Mouse (Mus musculus) heart, postnatal 4 days (tissue): ENCODE measurements around the gene Bag5. TPM values are rescaled to one million over a fixed set of nuclear protein-coding genes. Genes with fewer than 3 reads are reported as not detected.
A peak's percentile ranks its signal among the peaks of the same experiment; 100 is the strongest.
"Not testable (repeated sequence)": the region's sequence is repeated elsewhere in the genome, so short reads cannot be mapped to it uniquely, and the experiment has no call there.

Source experiments
- DNase-seq: peaks from one replicate; pipeline ENCODE4 v3.0.0; 2021
- total RNA-seq, 2 experiments: library from RNA; stranded (reverse); gene quantifications; 2 replicates each; pipeline ENCODE4 v1.2.3; 2021

Gene Bag5
- total RNA-seq, 2 experiments from 2014 or later: 29.3 to 32.6 TPM

- no peak for DNase-seq
Observed at GRCm38 (mm10) chr12:111672581-111672980, 40.5 kb downstream of the Bag5 start.

DNA sequence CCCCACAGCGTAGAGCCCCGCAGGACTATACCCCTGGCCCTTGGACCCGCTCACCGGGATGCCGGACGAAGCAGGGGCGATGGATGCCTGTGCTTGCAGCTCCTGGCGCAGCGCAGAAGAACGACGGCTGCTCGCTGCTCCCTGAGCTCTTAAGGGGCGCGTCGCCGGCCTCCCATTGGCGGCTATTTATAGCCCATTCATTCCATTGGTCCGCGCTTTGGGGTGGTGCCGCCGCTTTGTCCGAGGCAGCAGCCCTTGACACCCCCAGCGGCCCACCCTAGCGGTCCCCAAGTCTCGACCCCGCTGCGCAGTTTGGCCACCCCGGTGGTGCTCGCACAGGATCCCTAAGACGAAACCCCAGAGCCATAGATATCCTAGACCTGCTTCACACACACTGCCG, 40.9 kb downstream of the Bag5 start, which contains the start of gene Ckb:
Gene Ckb, minus strand, starts transcription at position 163 of the 400 bp plus-strand sequence.
- DNase-seq: peak; percentile 83

GRCm38 (mm10) chr12:111671431-111671902, 41.6 kb downstream of the Bag5 start:
- peak; percentile 69 for DNase-seq

GRCm38 (mm10) chr12:111670976-111671375, 42.1 kb downstream of the Bag5 start:
- DNase-seq: no peak

DNA sequence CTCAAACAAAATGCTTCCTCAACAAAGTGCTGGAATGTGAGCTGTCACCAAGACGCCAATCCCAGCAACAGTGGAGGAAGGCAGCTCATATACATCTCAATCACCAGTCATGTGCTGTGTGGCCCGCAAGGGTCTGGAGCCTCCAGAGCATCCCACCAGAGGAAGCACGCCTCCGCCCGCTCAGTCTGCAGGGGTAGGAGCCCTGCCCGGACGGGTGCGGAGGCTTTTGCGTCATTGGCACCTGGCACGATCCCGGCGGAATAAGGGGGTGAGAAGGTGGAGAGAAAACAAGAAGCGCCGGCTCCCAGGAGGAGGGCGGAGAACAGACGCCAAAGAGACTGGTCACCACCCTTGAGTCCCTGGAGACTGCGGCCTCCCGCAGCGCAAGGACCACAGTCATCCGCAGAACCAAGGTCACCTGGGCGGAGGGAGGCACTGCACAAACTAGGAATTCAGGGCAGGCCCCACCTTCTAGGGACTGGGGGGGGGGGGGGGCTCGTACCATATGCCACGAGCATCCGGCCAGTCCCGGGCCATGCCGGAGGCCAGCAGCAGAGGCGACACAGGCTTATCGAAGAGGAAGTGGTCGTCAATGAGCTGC, 42.6 kb downstream of the Bag5 start:
- no peak for DNase-seq

- no peak for DNase-seq
Observed at GRCm38 (mm10) chr12:111669961-111670360, 43.1 kb downstream of the Bag5 start.

- DNase-seq: no peak
Observed at GRCm38 (mm10) chr12:111669000-111669788, 43.9 kb downstream of the Bag5 start.

- DNase-seq: peak; percentile 99
Observed at GRCm38 (mm10) chr12:111668457-111668912, 44.6 kb downstream of the Bag5 start.

GRCm38 (mm10) chr12:111667421-111667820, 45.6 kb downstream of the Bag5 start:
- no peak for DNase-seq

GRCm38 (mm10) chr12:111666380-111666779, 46.7 kb downstream of the Bag5 start:
- DNase-seq: no peak

GRCm38 (mm10) chr12:111665041-111665880, 47.8 kb downstream of the Bag5 start:
- no peak for DNase-seq

DNA sequence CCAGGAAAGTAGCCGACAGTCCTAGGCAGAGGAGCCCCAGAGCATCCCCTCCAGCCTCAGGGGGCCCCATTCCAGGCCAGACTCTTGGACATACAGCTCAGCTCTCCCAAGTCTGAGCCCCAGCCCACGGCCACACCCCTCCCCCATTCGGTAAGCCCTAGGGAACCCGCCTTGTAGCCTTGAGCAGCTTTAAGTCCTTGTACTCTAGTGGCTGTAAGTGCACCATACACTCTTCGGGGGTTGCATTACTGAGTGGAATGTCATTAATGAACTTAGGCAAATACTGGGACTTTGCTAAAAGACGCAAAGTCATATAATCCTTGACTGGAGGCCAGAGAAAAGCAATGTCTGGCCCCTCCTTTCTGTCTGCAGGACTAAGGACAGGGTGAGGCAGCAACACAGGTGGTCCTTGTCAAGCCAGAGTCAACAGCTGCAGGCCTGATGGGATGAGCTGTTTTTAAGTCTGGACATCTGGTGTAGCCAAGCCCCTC, 48.9 kb downstream of the Bag5 start:
- peak; percentile 72 for DNase-seq

DNA sequence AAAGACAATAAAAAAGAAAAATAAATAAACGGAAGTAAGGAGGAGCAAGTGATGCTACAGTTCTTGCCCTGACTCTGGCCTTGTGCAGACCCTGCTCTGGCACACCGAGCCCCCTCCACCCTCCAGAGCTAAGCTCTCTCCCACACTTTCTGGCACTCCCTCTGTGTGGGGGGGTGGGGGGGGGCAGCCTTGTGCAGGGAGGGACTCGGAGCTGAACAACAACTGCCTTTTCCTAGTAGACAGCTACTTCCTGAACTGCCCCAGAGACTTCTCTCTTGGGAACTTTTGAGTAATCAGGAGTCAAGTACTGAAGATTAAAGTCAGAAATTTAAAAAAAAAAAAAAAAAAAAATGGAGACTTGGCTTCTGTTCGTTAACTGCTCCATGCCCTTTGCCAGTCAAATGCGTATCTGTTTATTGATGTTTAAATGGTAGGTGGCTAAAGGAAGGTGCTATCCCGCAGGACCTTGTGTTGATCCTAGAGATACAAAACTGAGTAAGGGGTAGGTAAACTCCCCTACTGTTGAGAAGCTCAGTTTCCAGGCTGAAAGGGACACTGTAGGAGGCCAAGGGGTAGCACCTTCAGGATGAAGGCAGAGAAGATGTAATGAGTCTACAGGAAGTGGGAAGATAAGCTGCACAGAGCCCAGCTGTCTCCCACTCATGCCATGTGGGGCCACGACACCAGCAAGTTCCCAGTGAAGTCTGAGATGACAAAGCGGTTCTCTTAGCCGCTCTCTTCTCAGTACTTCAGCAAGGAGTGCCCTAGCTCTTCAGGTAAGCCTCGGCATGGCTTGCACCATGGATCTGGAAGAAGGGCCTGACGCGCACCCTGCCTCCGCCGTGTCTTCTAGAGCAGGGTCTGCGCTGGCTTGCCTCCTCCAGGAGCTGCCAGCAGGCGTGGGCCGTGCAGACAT, 49.6 kb downstream of the Bag5 start:
- DNase-seq: no peak

DNA sequence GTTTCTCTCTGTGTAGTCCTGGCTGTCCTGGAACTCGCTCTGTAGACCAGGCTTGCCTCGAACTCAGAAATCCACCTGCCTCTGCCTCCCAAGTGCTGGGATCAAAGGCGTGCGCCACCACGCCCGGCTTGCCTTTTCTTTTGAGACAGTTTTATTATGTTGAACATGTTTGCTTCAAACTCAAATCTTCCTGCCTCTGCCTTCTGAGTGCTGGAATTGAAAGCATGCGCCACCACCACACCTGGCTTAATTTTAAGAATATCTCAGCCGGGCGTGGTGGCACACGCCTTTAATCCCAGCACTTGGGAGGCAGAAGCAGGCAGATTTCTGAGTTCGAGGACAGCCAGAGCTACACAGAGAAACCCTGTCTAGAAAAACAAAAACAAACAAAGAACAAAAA, 51.5 kb downstream of the Bag5 start:
- not testable (repeated sequence) for DNase-seq

- DNase-seq: no peak
Observed at GRCm38 (mm10) chr12:111660628-111661027, 52.4 kb downstream of the Bag5 start.

Other genes starting within 250 kb of the Bag5 start
- gene Gm266, start 227.4 kb downstream of the Bag5 start, total RNA-seq: 1 to 10 TPM in 1 of 2 experiments, under 1 TPM in 1; 0.88 to 1.6 TPM
- gene Eif5, start 175.2 kb downstream of the Bag5 start, total RNA-seq: 100 to 1,000 TPM; 240 to 258 TPM
- gene Mark3, start 138.7 kb downstream of the Bag5 start, total RNA-seq: 10 to 100 TPM; 77.5 to 79.9 TPM
- 100 to 1,000 TPM; 165 to 181 TPM for gene Ckb, start 40.9 kb downstream of the Bag5 start, total RNA-seq
- 1 to 10 TPM; 9.4 to 9.8 TPM for gene Trmt61a, start 35.2 kb downstream of the Bag5 start, total RNA-seq
- 10 to 100 TPM; 40.0 to 42.1 TPM for gene Apopt1, start within 50 bp of the Bag5 start, total RNA-seq
- gene Klc1, start 45.6 kb upstream of the Bag5 start, total RNA-seq: 100 to 1,000 TPM; 159 to 169 TPM
- gene Xrcc3, start 100.6 kb upstream of the Bag5 start, total RNA-seq: 1 to 10 TPM; 4.8 to 5.5 TPM
- gene Zfyve21, start 100.9 kb upstream of the Bag5 start, total RNA-seq: 10 to 100 TPM; 36.2 to 38.7 TPM
- gene Ppp1r13b, start 194.9 kb upstream of the Bag5 start, total RNA-seq: 10 to 100 TPM; 24.8 to 25.7 TPM